Mouse (Mus musculus) myocyte (in vitro differentiated cells): ENCODE data around the gene Scand1. TPM values are rescaled to one million over a fixed set of nuclear protein-coding genes. Genes with fewer than 3 reads are reported as not detected.

Source experiments
- H3K27me3 ChIP-seq: one replicate; pipeline ENCODE4 v1.6.1; 2011; ENCODE audit not compliant: control insufficient read depth, insufficient read depth, insufficient read length
- H3K36me3 ChIP-seq: one replicate; pipeline ENCODE4 v1.6.1; 2011; ENCODE audit not compliant: control insufficient read depth, insufficient read depth
- H3K4me2 ChIP-seq: one replicate; pipeline ENCODE4 v1.6.1; 2011; ENCODE audit warnings: low read depth, control low read depth
- H3K4me3 ChIP-seq: one replicate; pipeline ENCODE4 v1.5.1; 2011; ENCODE audit warnings: mild to moderate bottlenecking, control low read depth, moderate library complexity
- H3K79me2 ChIP-seq: one replicate; pipeline ENCODE4 v1.6.1; 2011; ENCODE audit not compliant: control insufficient read depth, insufficient read depth
- H3ac ChIP-seq: one replicate; pipeline ENCODE4 v1.6.1; 2011; ENCODE audit not compliant: control insufficient read depth, insufficient read length
- MYOD1 ChIP-seq, 3 experiments: IDR thresholded peaks; one replicate each; pipeline ENCODE4 v1.6.1; 2011; ENCODE audit warnings: control low read depth in 2 of 3, low read depth in 2 of 3, mild to moderate bottlenecking in 2 of 3, moderate library complexity in 1 of 3; ENCODE audit not compliant: insufficient read length in 2 of 3, control insufficient read depth in 1 of 3
- POLR2AphosphoS2 ChIP-seq: IDR thresholded peaks from one replicate; pipeline ENCODE4 v1.6.1; 2011; ENCODE audit warnings: low read depth, control low read depth; ENCODE audit not compliant: insufficient read length
- SRF ChIP-seq: IDR thresholded peaks from one replicate; pipeline ENCODE4 v1.6.1; 2011; ENCODE audit warnings: low read depth; ENCODE audit not compliant: control insufficient read depth, insufficient read length
- USF1 ChIP-seq: IDR thresholded peaks from one replicate; pipeline ENCODE4 v1.6.1; 2011; ENCODE audit warnings: low read depth, mild to moderate bottlenecking, control low read depth, moderate library complexity
- polyA plus RNA-seq: library from polyadenylated mRNA; unstranded; fragments of >200 nt; fragmentation: generic; extraction: Trizol; gene quantifications from one replicate; pipeline ENCODE4 v1.2.1, GENCODE M21; 2012; ENCODE audit warnings: missing spikeins

Scand1 gene
- polyA plus RNA-seq, 1 experiment: 167 TPM

DNA sequence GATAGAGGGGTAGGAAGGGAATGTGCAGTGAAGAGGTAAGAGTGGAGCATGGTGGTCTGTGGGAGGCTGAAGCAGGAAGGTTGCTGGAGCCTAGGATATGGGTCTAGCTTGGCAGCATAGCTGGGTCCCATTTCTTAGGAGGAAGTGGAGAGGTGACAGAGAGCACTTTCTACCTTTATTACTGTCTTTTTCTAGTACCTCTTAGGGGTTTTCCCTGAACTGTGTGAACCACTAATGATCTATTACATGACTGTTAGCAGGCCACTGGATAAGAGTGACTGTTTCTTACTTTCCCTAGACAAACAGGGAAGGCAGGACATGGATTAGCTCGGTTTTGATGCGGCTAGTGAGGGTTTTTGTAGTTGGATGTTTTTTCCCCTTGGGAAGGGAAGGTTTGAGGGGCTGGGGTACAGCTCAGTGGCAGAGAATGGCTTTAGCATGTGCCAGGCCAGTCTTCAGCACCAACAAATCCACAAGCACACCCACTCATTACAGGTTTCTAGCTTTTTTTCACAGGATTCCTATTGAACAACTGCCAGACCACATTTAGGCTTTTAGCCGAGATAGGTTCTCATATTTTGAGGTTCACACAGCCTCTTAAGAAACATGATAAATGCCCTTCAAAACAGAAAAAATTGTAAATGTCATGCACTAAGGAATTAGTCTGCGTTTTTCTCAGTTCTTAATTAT lies 49.2 kb downstream of the Scand1 start:
- no peaks in the 10 kb centered on the region for H3K27me3 ChIP-seq
- TF ChIP-seq MYOD1 (IDR thresholded peaks at IDR 0.05; ENCODE audit: control insufficient read depth in 1 of 3, insufficient read length in 2 of 3, low read depth in 2 of 3): no peak
- no peak for TF ChIP-seq USF1
- TF ChIP-seq POLR2AphosphoS2: no peak
- TF ChIP-seq SRF: no peak
- no peak overlapping the region for H3K4me2 ChIP-seq
- H3K36me3 ChIP-seq: no peaks in the 10 kb centered on the region
- peaks cover 8% of the 10 kb centered on the region for H3K79me2 ChIP-seq
- no peak overlapping the region for H3ac ChIP-seq
- H3K4me3 ChIP-seq: no peak overlapping the region

Other genes starting within 250 kb of the Scand1 start
- gene Spag4, start 247.5 kb downstream of the Scand1 start, polyA plus RNA-seq: 1.1 TPM
- gene Cpne1, start 200.7 kb downstream of the Scand1 start, polyA plus RNA-seq: 44.0 TPM
- 4.0 TPM for gene Rbm12, start 200.7 kb downstream of the Scand1 start, polyA plus RNA-seq
- gene Gm28036, start 185.6 kb downstream of the Scand1 start, polyA plus RNA-seq: 10.0 TPM
- 417 TPM for gene Romo1, start 168.7 kb downstream of the Scand1 start, polyA plus RNA-seq
- 42.8 TPM for gene Nfs1, start 168.5 kb downstream of the Scand1 start, polyA plus RNA-seq
- gene Rbm39, start 132.5 kb downstream of the Scand1 start, polyA plus RNA-seq: 53.7 TPM
- 13.4 TPM for gene Phf20, start 116.2 kb downstream of the Scand1 start, polyA plus RNA-seq
- 4.1 TPM for gene Cnbd2, start 405 bp downstream of the Scand1 start, polyA plus RNA-seq
- 16.9 TPM for gene Epb41l1, start 108.2 kb upstream of the Scand1 start, polyA plus RNA-seq
- 22.4 TPM for gene Aar2, start 234.9 kb upstream of the Scand1 start, polyA plus RNA-seq